Mouse (Mus musculus): ENCODE data around the gene Eme2. TPM values are rescaled to one million over a fixed set of nuclear protein-coding genes. Genes with fewer than 3 reads are reported as not detected.
A peak's percentile ranks its signal among the peaks of the same experiment; 100 is the strongest.

Eme2 gene
- polyA plus RNA-seq, 1 experiment = 1.7 TPM

DNA sequence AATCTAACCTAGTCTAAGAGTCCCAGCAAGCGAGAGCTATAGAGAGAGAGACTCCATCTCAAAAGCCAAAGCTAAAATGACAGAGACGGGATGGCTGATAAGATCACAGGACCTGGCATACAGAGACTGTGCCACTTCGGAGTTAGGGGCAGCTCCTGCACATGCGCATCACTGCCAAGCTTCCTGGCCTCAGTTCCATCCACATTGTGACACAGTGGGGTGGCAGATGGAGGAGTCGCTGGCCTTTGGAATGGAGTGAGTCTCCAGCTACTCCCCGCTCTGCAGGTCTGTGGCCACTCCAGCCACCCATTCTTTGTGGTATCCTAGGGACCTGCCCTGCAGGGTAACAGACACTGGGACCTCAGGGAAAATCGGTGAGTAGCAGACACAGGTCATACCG lies 29.1 kb downstream of the Eme2 start, which contains the start of gene Igfals:
Gene Igfals (plus strand): TSS at position 222 of the 400 bp plus-strand sequence.
- Histone ChIP-seq H3K4me1 (ENCODE audit: control insufficient read depth) (peaks cover 9% of the 10 kb centered on the region), H3K36me3 (ENCODE audit: control insufficient read depth) (peaks cover 70% of the 10 kb centered on the region), H3K9me3 (ENCODE audit: control insufficient read depth, low read length) (no peaks in the 10 kb centered on the region), H3K27me3 (ENCODE audit: control insufficient read depth) (peaks cover 4% of the 10 kb centered on the region; the same call in 1 of the 2 replicates), H3K4me3 (replicated peaks) (no peak within 1 kb of the TSS)
- TF ChIP-seq TAL1 (IDR thresholded peaks at IDR 0.05; ENCODE audit: low read length) (no peak), GATA1 (IDR thresholded peaks at IDR 0.05; ENCODE audit: low read length) (no peak)

DNA sequence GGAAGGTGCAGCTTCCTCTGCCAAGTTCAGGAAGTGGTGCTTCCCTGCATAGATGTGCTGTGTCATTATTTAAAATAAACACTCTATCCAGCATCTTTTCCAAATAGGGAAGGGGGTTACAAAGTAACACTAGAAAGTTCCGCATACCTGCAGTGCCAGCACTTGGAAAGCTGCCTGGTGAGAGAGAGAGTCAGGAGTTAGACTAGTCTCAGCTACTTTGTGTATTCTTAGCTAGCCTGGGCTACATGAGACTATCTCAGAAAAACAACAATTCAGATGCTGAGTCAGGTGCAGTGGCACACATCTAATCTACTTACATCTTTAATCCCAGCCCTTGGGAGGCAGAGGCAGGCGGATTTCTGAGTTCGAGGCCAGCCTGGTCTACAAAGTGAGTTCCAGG lies 33.1 kb downstream of the Eme2 start:
- Histone ChIP-seq H3K9me3 (ENCODE audit: control insufficient read depth, low read length) (no peaks in the 10 kb centered on the region), H3K36me3 (ENCODE audit: control insufficient read depth) (peaks cover 96% of the 10 kb centered on the region), H3K4me1 (ENCODE audit: control insufficient read depth) (peaks cover 48% of the 10 kb centered on the region), H3K4me3 (replicated peaks) (no peak overlapping the region), H3K27me3 (ENCODE audit: control insufficient read depth) (no peaks in the 10 kb centered on the region)
- TF ChIP-seq TAL1 (IDR thresholded peaks at IDR 0.05; ENCODE audit: low read length) (no peak), GATA1 (IDR thresholded peaks at IDR 0.05; ENCODE audit: low read length) (no peak)

DNA sequence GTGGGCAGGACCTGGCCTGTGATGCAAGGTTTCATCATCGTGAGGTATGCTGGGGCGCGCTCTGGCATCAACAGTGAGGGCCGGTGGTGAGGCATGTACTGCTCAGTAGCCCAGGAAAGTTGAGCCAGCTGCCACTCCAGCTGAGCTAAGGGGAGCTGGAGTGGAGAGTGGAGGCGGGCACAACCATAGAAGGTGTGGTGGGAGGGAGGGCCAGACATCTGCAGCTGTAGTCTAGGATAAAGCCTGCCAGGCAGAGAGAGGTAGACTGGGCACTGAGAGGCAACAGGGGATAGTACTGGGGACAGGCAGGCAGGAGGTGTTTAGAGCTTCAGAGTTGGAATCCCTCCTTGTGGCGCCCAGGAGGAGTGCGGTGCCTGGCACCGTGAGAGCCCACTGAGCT lies 34.8 kb downstream of the Eme2 start:
- no peaks in the 10 kb centered on the region for H3K9me3 ChIP-seq (ENCODE audit: control insufficient read depth, low read length)
- no peak for TF ChIP-seq TAL1 (IDR thresholded peaks at IDR 0.05; ENCODE audit: low read length)
- peaks cover 62% of the 10 kb centered on the region for H3K4me1 ChIP-seq (ENCODE audit: control insufficient read depth)
- H3K27me3 ChIP-seq (ENCODE audit: control insufficient read depth) = no peaks in the 10 kb centered on the region
- peaks cover 96% of the 10 kb centered on the region for H3K36me3 ChIP-seq (ENCODE audit: control insufficient read depth)
- peak overlapping the region; percentile 46 for H3K4me3 ChIP-seq (replicated peaks)

DNA sequence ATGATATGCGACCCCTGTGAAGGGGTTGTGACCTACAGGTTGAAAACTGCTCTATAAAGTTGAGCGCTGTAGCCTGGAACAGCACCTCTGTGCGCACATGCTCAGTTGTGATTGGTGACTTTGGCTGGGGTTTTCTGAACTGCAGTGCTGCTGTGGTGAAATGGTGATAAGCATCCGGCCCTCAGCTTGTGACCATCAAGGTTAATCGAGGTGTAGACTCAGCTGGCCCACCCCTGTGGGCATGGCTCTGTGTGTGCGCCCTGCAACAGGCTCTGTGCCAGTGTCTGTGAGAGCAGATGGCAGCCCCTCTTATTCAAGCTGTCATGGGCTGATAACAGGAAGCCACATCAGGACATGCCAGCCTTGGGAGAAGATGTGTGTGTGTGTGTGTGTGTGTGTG lies 35.9 kb downstream of the Eme2 start:
- H3K36me3 ChIP-seq (ENCODE audit: control insufficient read depth) = peaks cover 96% of the 10 kb centered on the region
- H3K9me3 ChIP-seq (ENCODE audit: control insufficient read depth, low read length) = no peaks in the 10 kb centered on the region
- peaks cover 61% of the 10 kb centered on the region for H3K4me1 ChIP-seq (ENCODE audit: control insufficient read depth)
- H3K4me3 ChIP-seq (replicated peaks) = peak overlapping the region; percentile 5
- H3K27me3 ChIP-seq (ENCODE audit: control insufficient read depth) = no peaks in the 10 kb centered on the region
- TF ChIP-seq TAL1 (IDR thresholded peaks at IDR 0.05; ENCODE audit: low read length) = peak; percentile 85
- TF ChIP-seq GATA1 (IDR thresholded peaks at IDR 0.05; ENCODE audit: low read length) = peak; percentile 43; the same call in 1 of the 2 replicates

DNA sequence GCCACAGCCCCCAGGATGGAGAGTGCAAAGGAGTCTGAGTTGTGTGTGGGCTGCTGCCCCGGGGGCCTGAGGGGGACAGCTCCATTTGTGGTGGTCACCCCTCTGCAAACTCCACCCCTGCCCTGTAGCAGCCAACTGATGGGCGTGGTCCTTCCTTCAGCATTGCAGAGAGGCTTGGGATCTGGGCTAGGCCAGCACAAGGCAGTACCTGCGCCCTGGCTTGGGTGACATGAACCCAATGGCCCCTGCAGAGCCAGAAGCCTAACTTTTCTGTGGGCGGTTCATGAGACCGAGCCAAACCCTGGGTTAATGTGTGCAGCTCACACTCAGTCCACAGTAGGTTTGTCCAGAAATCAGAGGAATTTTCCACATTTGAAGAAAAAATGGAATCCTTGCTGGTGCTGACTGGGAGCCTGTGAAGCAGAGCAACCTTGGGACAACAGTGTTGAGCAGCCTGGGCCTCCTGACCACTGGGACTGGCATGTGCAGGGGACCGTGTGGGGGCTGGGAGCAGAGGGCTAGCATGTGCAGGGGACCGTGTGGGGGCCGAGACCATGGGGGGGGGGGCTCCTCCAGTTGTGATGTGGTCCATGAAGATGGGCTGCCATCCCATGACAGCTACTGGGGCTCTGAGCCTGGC lies 36.9 kb downstream of the Eme2 start:
- TF ChIP-seq GATA1 (IDR thresholded peaks at IDR 0.05; ENCODE audit: low read length) (no peak), TAL1 (IDR thresholded peaks at IDR 0.05; ENCODE audit: low read length) (no peak)
- Histone ChIP-seq H3K4me1 (ENCODE audit: control insufficient read depth) (peaks cover 64% of the 10 kb centered on the region), H3K4me3 (replicated peaks) (peak overlapping the region; percentile 17), H3K36me3 (ENCODE audit: control insufficient read depth) (peaks cover 96% of the 10 kb centered on the region), H3K27me3 (ENCODE audit: control insufficient read depth) (no peaks in the 10 kb centered on the region), H3K9me3 (ENCODE audit: control insufficient read depth, low read length) (no peaks in the 10 kb centered on the region)

DNA sequence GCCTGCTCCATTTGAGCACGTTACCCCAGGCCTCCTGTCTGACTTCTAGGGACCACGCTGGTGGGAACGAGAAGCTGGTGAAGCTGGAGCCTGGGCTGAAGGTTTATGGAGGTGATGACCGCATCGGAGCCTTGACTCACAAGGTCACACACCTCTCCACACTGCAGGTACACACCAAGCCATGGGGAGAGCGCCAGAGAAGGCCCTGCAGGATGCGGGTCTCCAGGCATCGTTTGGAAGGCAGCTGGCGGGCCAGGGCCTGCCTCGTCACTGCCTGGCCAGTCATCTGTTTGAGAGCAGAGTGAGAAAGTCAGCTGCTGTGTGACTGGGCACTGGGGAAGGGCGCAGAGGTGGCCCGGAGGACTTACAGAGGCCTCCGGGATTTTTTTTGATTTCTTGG lies 38.3 kb downstream of the Eme2 start:
- Histone ChIP-seq H3K9me3 (ENCODE audit: control insufficient read depth, low read length) (no peaks in the 10 kb centered on the region), H3K36me3 (ENCODE audit: control insufficient read depth) (peaks cover 90% of the 10 kb centered on the region), H3K4me1 (ENCODE audit: control insufficient read depth) (peaks cover 71% of the 10 kb centered on the region), H3K27me3 (ENCODE audit: control insufficient read depth) (no peaks in the 10 kb centered on the region), H3K4me3 (replicated peaks) (no peak overlapping the region)
- TF ChIP-seq TAL1 (IDR thresholded peaks at IDR 0.05; ENCODE audit: low read length) = no peak
- no peak for TF ChIP-seq GATA1 (IDR thresholded peaks at IDR 0.05; ENCODE audit: low read length)

DNA sequence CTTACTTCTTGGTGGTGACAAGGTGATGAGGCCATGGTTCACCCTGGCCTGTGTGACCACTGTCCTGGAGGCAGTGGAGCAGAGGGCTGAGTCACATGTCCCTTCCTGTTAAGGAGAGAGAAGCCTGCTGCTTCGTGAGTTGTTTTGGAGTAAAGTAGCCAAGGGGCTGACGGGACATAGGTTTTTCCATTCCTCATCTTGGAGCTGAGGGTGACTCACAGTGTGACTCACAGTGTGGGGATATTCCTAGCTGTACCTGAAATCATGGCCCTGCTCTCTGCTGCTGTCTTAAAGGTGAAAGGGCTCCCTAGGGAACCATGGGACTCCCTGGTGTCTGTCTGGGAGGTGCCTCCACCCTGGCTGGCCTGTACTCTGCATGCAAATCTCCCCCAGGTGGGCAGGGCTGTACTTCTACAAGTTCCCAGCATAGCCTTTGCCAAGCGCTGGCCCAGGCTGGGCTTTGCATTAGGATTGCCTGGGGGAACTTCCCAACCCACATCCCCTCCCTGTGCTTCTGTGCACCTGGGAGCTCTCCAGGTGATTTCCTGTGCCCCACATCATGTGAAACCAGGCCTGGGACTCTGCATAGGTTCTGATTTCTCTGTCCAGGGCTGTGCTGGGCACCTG lies 38.9 kb downstream of the Eme2 start:
- TF ChIP-seq TAL1 (IDR thresholded peaks at IDR 0.05; ENCODE audit: low read length) (no peak), GATA1 (IDR thresholded peaks at IDR 0.05; ENCODE audit: low read length) (no peak)
- Histone ChIP-seq H3K4me1 (ENCODE audit: control insufficient read depth) (peaks cover 72% of the 10 kb centered on the region), H3K36me3 (ENCODE audit: control insufficient read depth) (peaks cover 83% of the 10 kb centered on the region), H3K27me3 (ENCODE audit: control insufficient read depth) (no peaks in the 10 kb centered on the region), H3K9me3 (ENCODE audit: control insufficient read depth, low read length) (no peaks in the 10 kb centered on the region), H3K4me3 (replicated peaks) (no peak overlapping the region)

DNA sequence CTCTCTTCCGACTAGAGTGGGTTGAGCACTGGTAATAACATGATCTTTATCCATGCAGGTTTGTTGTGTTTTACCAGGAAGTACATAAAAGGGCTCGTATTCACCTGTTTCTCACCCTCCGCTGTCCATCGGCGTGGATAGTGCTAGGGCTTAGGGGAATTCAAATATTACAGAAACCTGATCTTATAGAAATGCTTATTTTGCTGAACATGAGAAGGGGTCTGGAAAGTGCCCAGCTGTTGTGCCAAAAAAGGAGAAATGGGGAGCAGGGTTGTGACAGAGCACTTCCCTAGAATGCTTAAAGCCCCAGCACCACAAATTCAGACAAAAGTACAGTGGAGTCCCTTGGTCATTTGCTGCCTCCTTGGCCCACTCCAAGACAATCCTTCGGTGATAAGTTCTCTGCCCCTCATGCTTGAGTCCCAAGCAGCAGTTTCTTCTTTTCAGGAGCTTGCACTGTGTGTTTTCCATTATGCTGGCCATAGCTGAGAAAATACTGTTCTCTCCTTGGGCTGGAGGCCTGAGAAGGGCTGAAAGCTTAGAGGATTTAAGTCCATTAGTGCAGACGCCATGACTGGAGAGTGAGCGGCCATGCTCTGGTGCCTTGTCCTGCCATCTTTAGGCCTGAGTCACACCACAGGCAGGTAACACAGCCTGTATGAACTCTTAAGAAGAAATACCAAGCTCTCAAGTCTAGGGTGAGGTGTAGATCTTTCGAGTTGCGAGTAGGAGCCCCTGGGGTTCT lies 43.3 kb downstream of the Eme2 start:
- Histone ChIP-seq H3K36me3 (ENCODE audit: control insufficient read depth) (peaks cover 53% of the 10 kb centered on the region), H3K4me1 (ENCODE audit: control insufficient read depth) (peaks cover 59% of the 10 kb centered on the region), H3K4me3 (replicated peaks) (peak overlapping the region; percentile 70), H3K9me3 (ENCODE audit: control insufficient read depth, low read length) (no peaks in the 10 kb centered on the region), H3K27me3 (ENCODE audit: control insufficient read depth) (no peaks in the 10 kb centered on the region)
- TF ChIP-seq TAL1 (IDR thresholded peaks at IDR 0.05; ENCODE audit: low read length) (no peak), GATA1 (IDR thresholded peaks at IDR 0.05; ENCODE audit: low read length) (no peak)

DNA sequence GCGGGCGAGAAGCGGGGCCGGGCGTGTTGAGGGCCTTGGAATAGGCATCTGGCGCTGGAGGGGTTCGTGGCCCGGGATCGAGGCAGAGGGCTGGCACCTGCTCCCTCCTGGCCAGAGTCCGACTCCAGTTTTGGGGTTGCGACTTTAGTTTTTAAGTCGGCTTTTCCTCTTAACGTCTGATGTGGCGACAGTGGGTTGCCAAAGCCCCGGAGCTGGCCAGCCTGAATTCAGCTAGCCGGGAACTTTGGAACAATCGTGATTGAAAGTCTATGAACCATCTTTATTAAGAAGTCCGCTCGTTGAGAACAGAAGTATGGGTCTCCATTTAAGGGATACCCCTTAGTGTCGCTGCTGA lies 44.1 kb downstream of the Eme2 start:
- H3K27me3 ChIP-seq (ENCODE audit: control insufficient read depth) = no peaks in the 10 kb centered on the region
- TF ChIP-seq TAL1 (IDR thresholded peaks at IDR 0.05; ENCODE audit: low read length) = no peak
- no peak for TF ChIP-seq GATA1 (IDR thresholded peaks at IDR 0.05; ENCODE audit: low read length)
- peaks cover 57% of the 10 kb centered on the region for H3K4me1 ChIP-seq (ENCODE audit: control insufficient read depth)
- peaks cover 50% of the 10 kb centered on the region for H3K36me3 ChIP-seq (ENCODE audit: control insufficient read depth)
- peak overlapping the region; percentile 70 for H3K4me3 ChIP-seq (replicated peaks)
- H3K9me3 ChIP-seq (ENCODE audit: control insufficient read depth, low read length) = no peaks in the 10 kb centered on the region

All from erythroblast, embryonic 14.5 days (primary cell).